Mouse (Mus musculus) heart, embryonic 16.5 days (tissue): ENCODE results near the gene Retreg3. TPM values are rescaled to one million over a fixed set of nuclear protein-coding genes. Genes with fewer than 3 reads are reported as not detected.
"Not testable (repeated sequence)": the region's sequence is repeated elsewhere in the genome, so short reads cannot be mapped to it uniquely, and the experiment has no call there.

ENCODE experiments used
- ATAC-seq: fragments of 200-750 bp; cut with Nextera tagmentation; replicated peaks from 2 replicates; pipeline ENCODE4 v1.8.0; 2017; ENCODE audit warnings: moderate number of reproducible peaks; ENCODE audit not compliant: insufficient read depth, low FRiP score; ENCODE audit errors: extremely low read depth
- H3K27ac ChIP-seq: fragments of 300-500 bp; sonication (generic); 2 replicates; pipeline ENCODE4 v1.5.1; 2014; ENCODE audit warnings: mild to moderate bottlenecking, low read length, control low read depth, moderate library complexity
- H3K27me3 ChIP-seq: fragments of 300-500 bp; sonication (generic); 2 replicates; pipeline ENCODE4 v1.6.1; 2014; ENCODE audit warnings: low read length, mixed read lengths; ENCODE audit not compliant: control insufficient read depth, insufficient read depth
- H3K36me3 ChIP-seq: fragments of 300-500 bp; sonication (generic); 2 replicates; pipeline ENCODE4 v1.6.1; 2014; ENCODE audit not compliant: control insufficient read depth, insufficient read depth
- H3K4me1 ChIP-seq: fragments of 300-500 bp; sonication (generic); 2 replicates; pipeline ENCODE4 v1.6.1; 2014; ENCODE audit warnings: low read length, mixed read lengths; ENCODE audit not compliant: control insufficient read depth, insufficient read depth
- H3K4me2 ChIP-seq: fragments of 300-500 bp; sonication (generic); 2 replicates; pipeline ENCODE4 v1.6.1; 2014; ENCODE audit warnings: low read depth, mild to moderate bottlenecking, control low read depth, low read length
- H3K4me3 ChIP-seq: fragments of 300-500 bp; sonication (generic); 2 replicates; pipeline ENCODE4 v1.5.1; 2014; ENCODE audit warnings: mild to moderate bottlenecking, control low read depth, low read length
- H3K9ac ChIP-seq: fragments of 300-500 bp; sonication (generic); 2 replicates; pipeline ENCODE4 v1.6.1; 2014; ENCODE audit warnings: low read length, control low read depth
- H3K9me3 ChIP-seq: fragments of 300-500 bp; sonication (generic); replicated peaks from 2 replicates; pipeline ENCODE4 v1.6.1; 2016; ENCODE audit warnings: low read length; ENCODE audit not compliant: control insufficient read depth
- WGBS: fragments of 180-500 bp; shearing (Covaris S2); extraction: QIAGEN DNeasy Blood & Tissue Kit; methylation state at CpG from one replicate; pipeline ENCODE4 v1.1.7; 2014; 5-methylcytosine and 5-hydroxymethylcytosine counted together
- polyA plus RNA-seq: library from polyadenylated mRNA; unstranded; fragments of >200 nt; fragmentation: Nextera tagmentation; extraction: Ambion mirVana; gene quantifications from 2 replicates; pipeline ENCODE4 v1.2.1, GENCODE M21; 2015

Retreg3 gene
- polyA plus RNA-seq, 1 experiment from 2014 or later, result 14.9 TPM

DNA sequence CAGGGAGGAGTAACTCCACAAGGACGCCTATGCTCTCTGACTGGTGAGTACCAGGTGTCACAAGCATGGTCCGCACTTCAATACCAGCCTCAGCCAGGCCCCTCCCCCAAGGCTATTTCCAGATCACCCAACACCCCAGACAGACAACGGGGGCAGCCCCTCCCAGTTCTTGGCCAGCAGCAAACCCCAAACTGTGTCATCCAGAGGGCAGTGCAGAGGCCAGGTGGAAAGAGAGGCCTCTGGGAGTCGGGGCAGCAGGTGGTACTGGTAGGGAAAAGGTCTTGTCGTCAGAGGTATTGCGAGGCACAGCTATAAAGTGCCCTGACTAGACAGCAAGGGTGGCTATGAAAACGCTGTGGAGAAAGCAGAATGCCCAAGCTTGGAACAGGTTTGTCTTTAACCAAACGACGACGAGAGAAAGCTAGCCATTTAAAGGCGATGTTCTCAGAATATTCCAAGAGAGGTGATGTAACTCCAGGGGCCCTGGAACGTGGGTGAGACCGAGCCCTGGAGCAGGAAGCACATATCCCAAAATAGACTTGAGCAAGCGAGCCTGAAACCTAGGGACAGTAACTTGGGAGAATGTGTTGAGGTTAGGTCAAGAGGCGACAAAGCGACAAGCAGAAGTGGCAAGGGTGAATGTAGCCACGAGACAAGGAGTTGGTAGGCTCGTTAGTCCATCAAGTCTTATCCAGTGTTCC, 10.5 kb upstream of the Retreg3 start:
- Histone ChIP-seq H3K4me3 (no peak overlapping the region), H3K9ac (peak overlapping the region; percentile 62), H3K4me2 (peak overlapping the region; percentile 47), H3K4me1 (peaks cover 20% of the 10 kb centered on the region), H3K36me3 (peaks cover 13% of the 10 kb centered on the region), H3K27ac (peak overlapping the region; percentile 94), H3K27me3 (no peaks in the 10 kb centered on the region), H3K9me3 (peaks cover 2% of the 10 kb centered on the region; the same call in 1 of the 2 replicates)
- WGBS, result 19% methylated on average over 18 of the region's 18 CpGs
- peak; percentile 90 for ATAC-seq

DNA sequence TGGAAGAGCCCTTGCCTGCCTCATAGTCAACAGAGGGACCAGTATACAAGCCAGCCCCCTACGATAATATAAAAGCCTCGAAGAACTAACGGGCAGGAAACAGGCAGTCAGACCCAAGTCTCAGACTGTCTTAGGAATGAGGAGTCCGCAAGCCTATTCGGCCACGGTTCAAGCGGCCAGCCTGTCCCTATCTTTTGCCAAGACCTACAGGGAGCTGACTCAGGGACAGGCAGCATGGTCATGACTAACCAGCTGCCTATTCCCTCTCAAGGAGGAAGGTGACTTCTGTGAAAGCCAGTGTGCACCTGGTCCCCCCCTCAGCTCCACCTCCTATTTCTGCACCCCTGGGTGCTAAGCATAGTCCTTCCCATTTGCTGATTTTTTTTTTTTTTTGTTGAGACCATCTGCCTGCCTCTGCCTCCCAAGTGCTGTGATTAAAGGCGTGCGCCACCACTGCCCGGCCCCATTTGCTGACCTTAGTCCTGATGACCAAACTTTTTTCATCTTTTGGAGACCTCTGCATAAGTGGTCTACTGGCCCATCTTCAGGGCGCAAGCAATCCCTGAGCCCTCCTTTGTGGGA, 9.4 kb upstream of the Retreg3 start:
- 84% methylated on average over 11 of the region's 11 CpGs for WGBS
- H3K27ac ChIP-seq, result no peak overlapping the region
- peaks cover 13% of the 10 kb centered on the region for H3K36me3 ChIP-seq
- no peak overlapping the region for H3K4me3 ChIP-seq
- no peaks in the 10 kb centered on the region for H3K27me3 ChIP-seq
- H3K4me2 ChIP-seq, result no peak overlapping the region
- H3K9ac ChIP-seq, result no peak overlapping the region
- peaks cover 15% of the 10 kb centered on the region for H3K4me1 ChIP-seq
- H3K9me3 ChIP-seq, result peaks cover 2% of the 10 kb centered on the region; the same call in 1 of the 2 replicates
- ATAC-seq, result no peak

DNA sequence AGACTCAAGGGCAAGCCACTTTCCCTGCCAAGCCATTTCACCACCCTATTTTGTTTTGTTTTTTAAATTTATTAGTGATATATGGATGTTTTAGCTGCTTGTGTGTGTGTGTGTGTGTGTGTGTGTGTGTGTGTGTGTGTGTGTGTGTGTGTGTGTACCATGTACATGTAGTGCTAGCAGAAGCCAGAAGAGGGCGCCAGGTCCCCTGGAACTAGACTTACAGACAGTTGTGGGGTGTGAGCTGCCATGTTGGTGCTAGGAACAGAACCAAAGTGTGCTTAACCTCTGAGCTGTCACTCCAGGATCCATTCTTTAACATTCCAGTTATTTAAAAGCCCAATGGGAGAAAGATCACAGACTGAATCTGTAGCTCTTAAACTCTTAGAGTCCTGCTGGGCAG, 7.4 kb upstream of the Retreg3 start:
- H3K4me1 ChIP-seq, result peaks cover 13% of the 10 kb centered on the region
- no peaks in the 10 kb centered on the region for H3K27me3 ChIP-seq
- no peak overlapping the region for H3K27ac ChIP-seq
- 92% methylated on average over 1 of the region's 1 CpGs for WGBS
- no peak for ATAC-seq
- no peak overlapping the region for H3K9ac ChIP-seq
- H3K9me3 ChIP-seq, result peaks cover 2% of the 10 kb centered on the region; the same call in 1 of the 2 replicates
- H3K4me3 ChIP-seq, result no peak overlapping the region
- no peak overlapping the region for H3K4me2 ChIP-seq
- peaks cover 25% of the 10 kb centered on the region for H3K36me3 ChIP-seq

DNA sequence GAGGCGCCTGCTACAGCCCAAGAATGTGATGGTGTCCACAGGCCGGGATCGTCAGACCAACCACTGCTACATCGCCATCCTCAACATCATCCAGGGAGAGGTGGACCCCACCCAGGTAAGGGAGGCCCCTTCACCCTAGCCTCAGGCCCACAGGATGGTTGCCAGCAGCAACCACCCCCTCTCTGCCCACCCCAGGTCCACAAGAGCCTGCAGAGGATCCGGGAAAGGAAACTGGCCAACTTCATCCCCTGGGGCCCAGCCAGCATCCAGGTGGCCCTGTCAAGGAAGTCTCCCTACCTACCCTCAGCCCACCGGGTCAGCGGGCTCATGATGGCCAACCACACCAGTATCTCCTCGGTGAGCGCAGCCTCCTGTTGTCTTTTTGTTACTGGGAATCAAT, 5.3 kb upstream of the Retreg3 start:
- not testable (repeated sequence) for H3K9ac ChIP-seq, H3K9me3 ChIP-seq, H3K4me3 ChIP-seq, H3K27me3 ChIP-seq, H3K27ac ChIP-seq, H3K4me2 ChIP-seq, ATAC-seq
- peaks cover 14% of the 10 kb centered on the region for H3K4me1 ChIP-seq
- H3K36me3 ChIP-seq, result peaks cover 25% of the 10 kb centered on the region
- 99% methylated on average over 7 of the region's 9 CpGs for whole genome bisulfite sequencing

DNA sequence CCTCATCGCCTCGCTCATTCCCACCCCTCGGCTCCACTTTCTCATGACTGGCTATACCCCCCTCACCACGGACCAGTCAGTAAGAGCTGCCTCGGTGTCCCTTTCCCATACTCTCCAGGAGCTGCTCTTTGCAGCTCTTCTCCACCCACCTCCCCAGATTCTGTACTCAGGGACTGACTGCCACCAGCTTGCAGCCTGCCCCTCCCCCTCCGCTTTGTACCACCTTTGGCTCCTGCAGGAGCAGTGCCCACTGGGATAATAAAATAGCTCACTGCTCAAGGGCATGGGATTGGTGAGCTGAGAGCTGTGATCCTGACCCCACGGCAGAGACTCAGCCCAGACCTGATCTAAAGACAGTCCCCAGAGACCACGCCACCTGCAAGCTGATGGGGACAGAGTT, 4.8 kb upstream of the Retreg3 start:
- Histone ChIP-seq H3K4me1 (peaks cover 13% of the 10 kb centered on the region), H3K36me3 (peaks cover 25% of the 10 kb centered on the region)
- not testable (repeated sequence) for H3K9ac ChIP-seq, H3K4me3 ChIP-seq, H3K27me3 ChIP-seq, H3K27ac ChIP-seq, H3K9me3 ChIP-seq, H3K4me2 ChIP-seq, ATAC-seq
- 91% methylated on average over 8 of the region's 8 CpGs for WGBS

DNA sequence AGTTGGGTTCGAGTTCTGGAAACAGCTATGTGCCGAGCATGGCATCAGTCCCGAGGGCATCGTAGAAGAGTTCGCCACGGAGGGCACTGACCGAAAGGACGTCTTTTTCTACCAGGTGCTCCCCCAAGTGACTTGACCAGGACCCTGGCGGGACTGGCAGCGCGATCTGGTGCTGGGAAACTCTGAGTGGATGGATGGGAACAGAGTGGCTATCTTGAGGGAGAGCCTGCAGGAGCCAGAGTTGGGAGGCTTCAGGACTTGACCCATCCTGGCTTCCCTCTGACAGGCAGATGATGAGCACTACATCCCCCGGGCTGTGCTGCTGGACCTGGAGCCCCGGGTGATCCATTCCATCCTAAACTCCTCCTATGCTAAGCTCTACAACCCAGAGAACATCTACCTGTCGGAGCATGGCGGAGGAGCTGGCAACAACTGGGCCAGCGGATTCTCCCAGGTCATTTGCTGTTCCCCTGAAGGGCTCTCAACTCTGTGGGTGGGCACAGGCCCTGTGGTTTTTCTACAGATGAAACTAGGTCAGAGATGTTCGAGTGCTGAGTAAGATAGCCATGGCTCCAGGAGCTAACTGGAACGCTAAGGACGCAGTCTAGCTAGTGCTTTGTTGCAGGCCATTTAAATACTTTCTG, 974 bp upstream of the Retreg3 start:
- Histone ChIP-seq H3K9me3 (no peaks in the 10 kb centered on the region), H3K27me3 (no peaks in the 10 kb centered on the region), H3K4me2 (peak overlapping the region; percentile 81), H3K4me3 (peak overlapping the region; percentile 99), H3K36me3 (peaks cover 15% of the 10 kb centered on the region), H3K9ac (peak overlapping the region; percentile 75), H3K27ac (peak overlapping the region; percentile 91), H3K4me1 (peaks cover 25% of the 10 kb centered on the region)
- 18% methylated on average over 19 of the region's 19 CpGs for WGBS
- ATAC-seq, result no peak

DNA sequence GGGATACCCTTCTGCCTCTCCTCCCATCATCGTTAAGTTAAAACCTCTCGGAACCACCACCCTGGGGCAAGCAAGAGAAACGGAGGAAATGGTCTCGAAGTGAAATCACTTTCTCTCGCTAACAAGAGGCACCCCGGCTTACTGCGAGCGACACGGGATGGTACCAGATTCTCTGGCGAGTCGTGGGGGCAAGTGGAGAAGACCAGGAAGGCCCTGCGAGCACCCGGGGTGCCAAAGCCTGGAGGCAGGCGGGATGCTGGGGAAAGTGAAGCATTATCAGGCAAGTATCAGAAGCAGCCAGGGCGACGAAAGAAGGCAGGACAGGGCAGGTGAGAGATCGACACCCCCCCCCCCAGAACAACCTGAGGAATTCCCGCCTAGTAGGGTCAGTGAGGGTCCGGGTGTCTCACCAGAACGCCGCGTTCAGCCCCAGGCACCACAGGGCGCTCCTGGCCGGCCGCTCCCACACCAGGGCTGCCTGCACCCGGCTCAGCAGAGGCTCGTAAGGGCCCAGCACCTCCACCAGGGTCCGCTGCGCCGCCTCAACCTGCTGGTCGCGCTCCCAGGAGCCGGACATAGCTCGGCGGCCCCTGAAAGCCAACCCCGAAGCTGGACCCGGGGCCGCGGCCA, 447 bp downstream of the Retreg3 start:
- ATAC-seq, result peak; percentile 69
- peaks cover 28% of the 10 kb centered on the region for H3K4me1 ChIP-seq
- H3K9me3 ChIP-seq, result no peaks in the 10 kb centered on the region
- WGBS, result under 1% methylated on average over 39 of the region's 39 CpGs
- H3K27me3 ChIP-seq, result no peaks in the 10 kb centered on the region
- H3K36me3 ChIP-seq, result peaks cover 12% of the 10 kb centered on the region
- peak overlapping the region; percentile 96 for H3K9ac ChIP-seq
- peak overlapping the region; percentile 90 for H3K27ac ChIP-seq
- H3K4me3 ChIP-seq, result peak overlapping the region; percentile 99
- H3K4me2 ChIP-seq, result peak overlapping the region; percentile 76

DNA sequence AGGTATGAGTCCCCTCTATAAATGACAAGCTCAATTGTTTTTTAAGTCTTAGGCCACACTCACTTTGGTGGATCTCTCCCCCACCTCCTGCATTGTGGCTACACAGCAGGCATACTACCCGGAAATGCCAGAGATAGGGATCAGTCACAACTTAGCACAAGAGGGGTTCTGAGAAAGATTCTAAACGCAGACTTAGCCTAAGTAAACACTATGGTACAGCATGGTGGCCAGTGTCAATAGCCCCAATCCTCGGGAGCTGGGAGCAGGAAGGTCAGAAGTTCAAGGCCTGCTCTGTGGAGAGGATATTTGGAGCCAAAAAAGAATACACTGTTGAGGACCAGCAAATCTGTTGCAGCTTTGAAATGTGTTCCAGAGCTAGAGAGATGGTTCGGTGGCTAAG, 1.6 kb downstream of the Retreg3 start:
- peak overlapping the region; percentile 21; the same call in 1 of the 2 replicates for H3K27ac ChIP-seq
- no peak for ATAC-seq
- H3K4me1 ChIP-seq, result peaks cover 28% of the 10 kb centered on the region
- H3K27me3 ChIP-seq, result no peaks in the 10 kb centered on the region
- no peaks in the 10 kb centered on the region for H3K9me3 ChIP-seq
- H3K4me2 ChIP-seq, result peak overlapping the region; percentile 76
- H3K9ac ChIP-seq, result peak overlapping the region; percentile 96
- WGBS, result 18% methylated on average over 4 of the region's 4 CpGs
- peaks cover 8% of the 10 kb centered on the region; the same call in 1 of the 2 replicates for H3K36me3 ChIP-seq
- H3K4me3 ChIP-seq, result peak overlapping the region; percentile 99
